Mouse (Mus musculus) ES-E14 (cell line): ENCODE measurements around the gene Dand5. TPM values are rescaled to one million over a fixed set of nuclear protein-coding genes. Genes with fewer than 3 reads are reported as not detected.

Experiments used
- DNase-seq: peaks from one replicate; pipeline ENCODE4 v3.0.0-alpha.2; 2013; ENCODE audit warnings: low read depth, low spot score
- H3K27ac ChIP-seq: 2 replicates; pipeline ENCODE4 v1.5.1; 2012; ENCODE audit warnings: low read depth, mild to moderate bottlenecking, low read length, moderate library complexity, mixed read lengths; ENCODE audit not compliant: poor library complexity, insufficient read depth, severe bottlenecking
- H3K36me3 ChIP-seq: 2 replicates; pipeline ENCODE4 v1.6.1; 2012; ENCODE audit warnings: mild to moderate bottlenecking, low read length, moderate library complexity, mixed read lengths; ENCODE audit not compliant: control insufficient read depth, poor library complexity, insufficient read depth, severe bottlenecking
- H3K4me1 ChIP-seq, 2 experiments: fragments of 150-350 bp in 1 of 2; sonication (generic) in 1 of 2; 2 replicates each; pipeline ENCODE4 v1.6.1; 2012; ENCODE audit warnings: low read length in 2 of 2, mild to moderate bottlenecking in 1 of 2, mixed read lengths in 1 of 2; ENCODE audit not compliant: control insufficient read depth in 2 of 2, insufficient read depth in 2 of 2, poor library complexity in 1 of 2
- H3K4me3 ChIP-seq, 2 experiments: fragments of 150-350 bp in 1 of 2; sonication (generic) in 1 of 2; 2 replicates each; pipeline ENCODE4 v1.5.1; 2012; ENCODE audit warnings: low read length in 2 of 2, low read depth in 1 of 2, mild to moderate bottlenecking in 1 of 2, mixed read lengths in 1 of 2; ENCODE audit not compliant: insufficient read depth in 1 of 2, poor library complexity in 1 of 2, severe bottlenecking in 1 of 2
- H3K9ac ChIP-seq: 2 replicates; pipeline ENCODE4 v1.6.1; 2012; ENCODE audit warnings: low read depth, mild to moderate bottlenecking, low read length, mixed read lengths; ENCODE audit not compliant: poor library complexity, insufficient read depth, severe bottlenecking
- H3K9me3 ChIP-seq: fragments of 150-350 bp; sonication (generic); 2 replicates; pipeline ENCODE4 v1.6.1; 2012; ENCODE audit warnings: low read depth, mild to moderate bottlenecking, low read length; ENCODE audit not compliant: control insufficient read depth, insufficient read depth
- CHD2 ChIP-seq: IDR thresholded peaks from 2 replicates; pipeline ENCODE4 v1.6.1; 2014; ENCODE audit warnings: mild to moderate bottlenecking, low read depth, low read length, inconsistent platforms
- HCFC1 ChIP-seq: IDR thresholded peaks from 2 replicates; pipeline ENCODE4 v1.6.1; 2012; ENCODE audit warnings: low read length, inconsistent platforms, borderline replicate concordance; ENCODE audit not compliant: insufficient read depth
- MAFK ChIP-seq: IDR thresholded peaks from 2 replicates; pipeline ENCODE4 v1.6.1; 2014; ENCODE audit warnings: mild to moderate bottlenecking, low read depth, low read length, inconsistent platforms; ENCODE audit not compliant: insufficient read depth
- ZC3H11A ChIP-seq: IDR thresholded peaks from 2 replicates; pipeline ENCODE4 v1.6.1; 2012; ENCODE audit warnings: low read depth, mild to moderate bottlenecking, inconsistent platforms, low read length, borderline replicate concordance
- ZNF384 ChIP-seq: IDR thresholded peaks from 2 replicates; pipeline ENCODE4 v1.6.1; 2012; ENCODE audit warnings: low read depth, low read length, inconsistent platforms
- in situ Hi-C, 2 experiments: fragments of 600-800 bp; cut with MboI; formaldehyde crosslinking; loops; one replicate each; pipeline ENCODE4 v1.15.1; 2025; ENCODE audit warnings: low sequenced_read_pairs in 2 of 2, inconsistent platforms in 1 of 2; ENCODE audit not compliant: unreplicated experiment in 2 of 2
- total RNA-seq: library from RNA; depleted of rRNA; stranded (reverse); fragments of 300-350 nt; gene quantifications from 2 replicates; pipeline ENCODE4 v1.2.3, GENCODE M21; 2012

Gene Dand5
- total RNA-seq, 1 experiment: 1.4 TPM

DNA sequence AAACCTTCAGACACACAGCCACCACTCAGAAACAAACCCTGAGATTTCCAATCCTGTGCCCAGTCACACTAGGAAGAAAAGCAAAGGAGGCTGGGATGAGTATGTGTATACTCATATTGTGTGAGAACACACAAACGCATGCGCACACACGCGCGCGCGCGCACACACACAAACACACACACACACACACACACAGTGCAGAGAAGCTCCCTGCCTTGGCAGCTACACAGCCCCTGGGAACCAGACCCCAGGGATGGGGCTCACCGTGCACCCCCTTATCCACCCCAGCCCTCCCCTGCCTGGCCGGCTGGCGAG, 8.4 kb downstream of the Dand5 start:
- in situ Hi-C loops: loop anchor here in 1 of 2 experiments (10.0 kb wide), 1 partner anchor 109 kb away; the partner anchor contains the start of gene Lyl1
- H3K9ac ChIP-seq: no peak overlapping the region
- no peaks in the 10 kb centered on the region for H3K36me3 ChIP-seq
- TF ChIP-seq CHD2: no peak
- TF ChIP-seq HCFC1: no peak
- no peak overlapping the region for H3K27ac ChIP-seq
- no peaks in the 10 kb centered on the region; a peak in 1 of 4 replicates for H3K4me1 ChIP-seq
- no peak overlapping the region for H3K4me3 ChIP-seq
- no peak for DNase-seq
- H3K9me3 ChIP-seq: no peaks in the 10 kb centered on the region

DNA sequence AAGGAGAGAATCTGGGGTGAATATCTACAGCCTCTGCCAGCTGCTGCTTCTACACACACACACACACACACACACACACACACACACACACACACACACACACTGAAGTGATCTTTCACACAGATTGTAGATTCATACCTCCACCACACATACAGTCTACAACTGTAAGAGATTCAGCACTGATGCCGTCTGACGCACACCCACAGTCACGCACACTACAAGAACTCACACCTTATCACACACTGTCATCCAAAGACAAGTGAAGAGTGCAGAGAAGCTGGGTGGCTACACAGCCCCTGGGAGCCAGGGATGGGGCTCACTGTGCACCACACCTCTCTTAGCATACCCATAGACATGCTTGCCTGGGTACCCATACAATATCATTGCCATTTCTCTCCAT, 8.8 kb downstream of the Dand5 start:
- Histone ChIP-seq H3K9me3 (no peaks in the 10 kb centered on the region), H3K4me3 (no peak overlapping the region), H3K9ac (no peak overlapping the region), H3K4me1 (no peaks in the 10 kb centered on the region; a peak in 1 of 4 replicates), H3K36me3 (no peaks in the 10 kb centered on the region), H3K27ac (no peak overlapping the region)
- no peak for TF ChIP-seq ZNF384
- TF ChIP-seq MAFK: no peak
- no peak for TF ChIP-seq ZC3H11A
- no peak for TF ChIP-seq HCFC1
- in situ Hi-C loops: loop anchor here in 1 of 2 experiments (10.0 kb wide), 1 partner anchor 109 kb away; the partner anchor contains the start of gene Lyl1
- DNase-seq: no peak

DNA sequence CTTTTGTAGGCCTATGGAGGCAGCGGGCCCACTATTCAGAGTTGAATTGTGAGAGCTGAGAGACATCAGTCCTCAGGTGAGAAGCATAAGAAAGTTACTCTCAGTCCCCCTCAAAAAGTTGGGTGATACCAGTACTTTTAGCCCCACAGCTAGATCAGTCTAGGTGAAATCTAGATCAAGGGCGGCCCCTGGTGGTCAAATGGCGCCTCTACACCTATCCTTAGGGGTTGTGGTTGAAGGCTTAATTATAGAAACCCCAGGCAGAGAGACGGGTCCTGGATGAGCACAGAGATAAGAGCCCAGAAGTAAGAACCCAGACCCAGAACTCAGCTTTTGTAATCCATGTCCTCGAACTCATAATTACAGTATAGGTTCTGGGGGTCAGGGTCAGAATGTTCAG, 9.6 kb downstream of the Dand5 start:
- Histone ChIP-seq H3K4me3 (no peak overlapping the region), H3K9me3 (no peaks in the 10 kb centered on the region), H3K9ac (no peak overlapping the region), H3K36me3 (no peaks in the 10 kb centered on the region), H3K4me1 (no peaks in the 10 kb centered on the region; a peak in 1 of 4 replicates), H3K27ac (no peak overlapping the region)
- in situ Hi-C loops: loop anchor here in 1 of 2 experiments (10.0 kb wide), 1 partner anchor 108 kb away; the partner anchor contains the start of gene Lyl1
- TF ChIP-seq ZNF384: no peak
- no peak for TF ChIP-seq HCFC1
- peak; percentile 82; the same call in 1 of the 2 replicates for TF ChIP-seq ZC3H11A
- peak; percentile 62 for DNase-seq

DNA sequence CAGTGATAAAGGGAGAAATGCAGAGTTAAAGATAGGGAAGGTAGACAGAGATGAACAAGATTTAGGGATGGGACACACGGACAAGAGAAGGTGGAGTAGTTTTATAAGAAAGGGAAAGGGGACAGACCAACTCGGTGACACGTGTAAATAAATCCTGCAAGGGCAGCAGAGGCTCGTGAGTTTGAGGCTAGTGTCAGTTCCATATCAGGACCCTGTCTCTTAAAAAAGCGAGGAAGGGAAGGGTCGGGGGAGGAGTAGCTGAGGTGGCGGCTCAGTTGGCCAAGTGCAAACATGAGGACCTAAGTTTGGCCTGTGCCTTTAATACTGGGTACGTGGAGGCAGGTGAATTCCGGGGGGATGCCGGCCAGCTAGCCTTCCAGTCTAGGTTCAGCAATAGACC, 11.3 kb downstream of the Dand5 start:
- in situ Hi-C loops: loop anchor here in 1 of 2 experiments (10.0 kb wide), 1 partner anchor 107 kb away; the partner anchor contains the start of gene Lyl1
- Histone ChIP-seq H3K27ac (no peak overlapping the region), H3K9ac (no peak overlapping the region), H3K4me1 (no peaks in the 10 kb centered on the region; a peak in 1 of 4 replicates), H3K36me3 (no peaks in the 10 kb centered on the region), H3K9me3 (no peaks in the 10 kb centered on the region), H3K4me3 (peak overlapping the region in 1 of 2 experiments; percentile 5; a peak in 1 of 4 replicates)
- TF ChIP-seq ZC3H11A (no peak), CHD2 (no peak), ZNF384 (no peak), MAFK (no peak), HCFC1 (no peak)
- no peak for DNase-seq

- no peaks in the 10 kb centered on the region for H3K9me3 ChIP-seq
- no peak overlapping the region for H3K27ac ChIP-seq
- in situ Hi-C loops: loop anchor here in 1 of 2 experiments (10.0 kb wide), 1 partner anchor 106 kb away; the partner anchor contains the start of gene Lyl1
- peak overlapping the region in 1 of 2 experiments; percentile 5; a peak in 1 of 4 replicates for H3K4me3 ChIP-seq
- DNase-seq: no peak
- no peak for TF ChIP-seq CHD2
- H3K9ac ChIP-seq: no peak overlapping the region
- no peaks in the 10 kb centered on the region for H3K36me3 ChIP-seq
- no peaks in the 10 kb centered on the region; a peak in 1 of 4 replicates for H3K4me1 ChIP-seq
These were observed 11.7 kb downstream of the Dand5 start for GRCm38 (mm10) chr8:84810896-84811295.
